Mouse (Mus musculus) bone marrow, adult 2 months (tissue): ENCODE data around the gene L3hypdh. TPM values are rescaled to one million over a fixed set of nuclear protein-coding genes. Genes with fewer than 3 reads are reported as not detected.
A peak's percentile ranks its signal among the peaks of the same experiment; 100 is the strongest.

Source experiments
- H3K27ac ChIP-seq: fragments of 200-500 bp; 2 replicates; pipeline ENCODE4 v1.5.1; 2012; ENCODE audit warnings: low read depth, mild to moderate bottlenecking, control low read depth, inconsistent platforms, low read length; ENCODE audit not compliant: control insufficient read depth, poor library complexity, insufficient read depth
- H3K4me1 ChIP-seq: fragments of 200-500 bp; 2 replicates; pipeline ENCODE4 v1.6.1; 2011; ENCODE audit warnings: low read length; ENCODE audit not compliant: control insufficient read depth, insufficient read depth
- H3K4me3 ChIP-seq: fragments of 200-500 bp; replicated peaks from 2 replicates; pipeline ENCODE3; 2011; ENCODE audit warnings: mild to moderate bottlenecking, low read depth, low read length, control low read depth; ENCODE audit not compliant: control insufficient read depth
- CTCF ChIP-seq: fragments of 200-500 bp; IDR thresholded peaks from 2 replicates; pipeline ENCODE4 v1.5.1; 2011; ENCODE audit warnings: low read length, control low read depth; ENCODE audit not compliant: control insufficient read depth, insufficient read depth
- POLR2A ChIP-seq: fragments of 200-500 bp; IDR thresholded peaks from 2 replicates; pipeline ENCODE4 v1.6.1; 2011; ENCODE audit warnings: low read depth, mild to moderate bottlenecking, control low read depth, low read length, borderline replicate concordance; ENCODE audit not compliant: control insufficient read depth
- WGBS: fragments of 180-500 bp; shearing (Covaris S2); methylation state at CpG from one replicate; pipeline ENCODE4 v1.1.7; 2018; 5-methylcytosine and 5-hydroxymethylcytosine counted together
- polyA plus RNA-seq: library from polyadenylated mRNA; stranded (reverse); fragments of >200 nt; gene quantifications from 2 replicates; pipeline ENCODE4 v1.2.4, GENCODE M21; 2011; ENCODE audit warnings: low replicate concordance; ENCODE audit not compliant: missing spikeins, insufficient read depth, insufficient read length

L3hypdh gene
- polyA plus RNA-seq, 1 experiment = 1.6 TPM

GRCm38 (mm10) chr12:72089802-72090201 is 4.6 kb upstream of the L3hypdh start:
- TF ChIP-seq CTCF = no peak
- no peak for TF ChIP-seq POLR2A
- no peak overlapping the region for H3K27ac ChIP-seq
- H3K4me1 ChIP-seq = no peaks in the 10 kb centered on the region; the same call in 1 of the 2 replicates
- WGBS = 82% methylated on average over 4 of the region's 4 CpGs
- no peak overlapping the region for H3K4me3 ChIP-seq

- TF ChIP-seq POLR2A (no peak), CTCF (no peak)
- 2% methylated on average over 18 of the region's 18 CpGs for WGBS
- Histone ChIP-seq H3K4me3 (peak overlapping the region; percentile 97), H3K27ac (peak overlapping the region; percentile 91), H3K4me1 (no peaks in the 10 kb centered on the region; the same call in 1 of the 2 replicates)
Measured at GRCm38 (mm10) chr12:72086166-72086825, 1.1 kb upstream of the L3hypdh start.

- under 1% methylated on average over 31 of the region's 31 CpGs for WGBS
- H3K27ac ChIP-seq = peak overlapping the region; percentile 20; the same call in 1 of the 2 replicates
- peak overlapping the region; percentile 77 for H3K4me3 ChIP-seq
- no peak for TF ChIP-seq POLR2A
- no peak for TF ChIP-seq CTCF
- no peaks in the 10 kb centered on the region; the same call in 1 of the 2 replicates for H3K4me1 ChIP-seq
Measured at GRCm38 (mm10) chr12:72085024-72085328, 263 bp downstream of the L3hypdh start.

- WGBS = 18% methylated on average over 46 of the region's 46 CpGs
- no peaks in the 10 kb centered on the region; the same call in 1 of the 2 replicates for H3K4me1 ChIP-seq
- no peak for TF ChIP-seq POLR2A
- no peak for TF ChIP-seq CTCF
- peak overlapping the region; percentile 20; the same call in 1 of the 2 replicates for H3K27ac ChIP-seq
- peak overlapping the region; percentile 77 for H3K4me3 ChIP-seq
Measured at GRCm38 (mm10) chr12:72084261-72085023, 797 bp downstream of the L3hypdh start.

- WGBS = 72% methylated on average over 9 of the region's 9 CpGs
- no peak for TF ChIP-seq CTCF
- TF ChIP-seq POLR2A = no peak
- no peak overlapping the region for H3K4me3 ChIP-seq
- no peak overlapping the region for H3K27ac ChIP-seq
- no peaks in the 10 kb centered on the region; the same call in 1 of the 2 replicates for H3K4me1 ChIP-seq
Measured at GRCm38 (mm10) chr12:72083265-72083664, 2.0 kb downstream of the L3hypdh start.

- H3K4me3 ChIP-seq = no peak overlapping the region
- 32% methylated on average over 18 of the region's 18 CpGs for WGBS
Measured at GRCm38 (mm10) chr12:72082370-72082769, 2.9 kb downstream of the L3hypdh start.

GRCm38 (mm10) chr12:72081961-72082360 is 3.3 kb downstream of the L3hypdh start:
- no peaks in the 10 kb centered on the region; the same call in 1 of the 2 replicates for H3K4me1 ChIP-seq
- 29% methylated on average over 3 of the region's 3 CpGs for WGBS
- no peak overlapping the region for H3K27ac ChIP-seq
- TF ChIP-seq CTCF = no peak
- TF ChIP-seq POLR2A = no peak
- H3K4me3 ChIP-seq = no peak overlapping the region

More at GRCm38 (mm10) chr12:72082370-72082769, 2.9 kb downstream of the L3hypdh start:
- no peak overlapping the region for H3K27ac ChIP-seq
- no peaks in the 10 kb centered on the region; the same call in 1 of the 2 replicates for H3K4me1 ChIP-seq
- TF ChIP-seq POLR2A = no peak
- TF ChIP-seq CTCF = no peak

- no peak overlapping the region for H3K4me3 ChIP-seq
- H3K27ac ChIP-seq = no peak overlapping the region
- TF ChIP-seq CTCF (no peak), POLR2A (no peak)
- WGBS = 86% methylated on average over 3 of the region's 3 CpGs
- H3K4me1 ChIP-seq = no peaks in the 10 kb centered on the region
Measured at GRCm38 (mm10) chr12:72078248-72078647, 7.0 kb downstream of the L3hypdh start.

- 1% methylated on average over 94 of the region's 94 CpGs for WGBS
- TF ChIP-seq POLR2A (no peak; the same call in 1 of the 2 replicates), CTCF (peak; percentile 78)
- peak within 1 kb of the TSS; percentile 71 for H3K4me3 ChIP-seq
- H3K27ac ChIP-seq = no peak within 1 kb of the TSS
- no peaks in the 10 kb centered on the region for H3K4me1 ChIP-seq
Measured at GRCm38 (mm10) chr12:72070327-72071269, 14.6 kb downstream of the L3hypdh start, which contains the start of gene Gpr135. Gene Gpr135, minus strand, starts transcription at chr12:72071125.
